Mouse (Mus musculus): Measurements from ENCODE around the gene Actn3. TPM values are rescaled to one million over a fixed set of nuclear protein-coding genes. Genes with fewer than 3 reads are reported as not detected.
A peak's percentile ranks its signal among the peaks of the same experiment; 100 is the strongest.
"Not testable (repeated sequence)": the region's sequence is repeated elsewhere in the genome, so short reads cannot be mapped to it uniquely, and the experiment has no call there.

The Actn3 gene
- total RNA-seq, 2 experiments from 2014 or later: 5,071 to 10,315 TPM

- intact Hi-C loops (cut with DNase I): no loop called here
- no peak for TF ChIP-seq CTCF (IDR thresholded peaks at IDR 0.05)
- Histone ChIP-seq H3K4me3 (no peak overlapping the region), H3K27ac (no peak overlapping the region)
- DNase-seq: no peak
Measured at GRCm38 (mm10) chr19:4891798-4892197, 14.1 kb upstream of the Actn3 start.

- DNase-seq: peak; percentile 52
- peak overlapping the region; percentile 2; the same call in 1 of the 2 replicates for H3K27ac ChIP-seq
- H3K4me3 ChIP-seq: peak overlapping the region; percentile 9; the same call in 1 of the 2 replicates
- TF ChIP-seq CTCF (IDR thresholded peaks at IDR 0.05): no peak
- intact Hi-C loops (cut with DNase I): no loop called here
Measured at GRCm38 (mm10) chr19:4889791-4890190, 12.1 kb upstream of the Actn3 start.

GRCm38 (mm10) chr19:4883961-4884360 lies 6.3 kb upstream of the Actn3 start:
- no peak overlapping the region for H3K27ac ChIP-seq
- intact Hi-C loops (cut with DNase I): no loop called here
- TF ChIP-seq CTCF (IDR thresholded peaks at IDR 0.05): no peak
- no peak for DNase-seq
- H3K4me3 ChIP-seq: no peak overlapping the region

- intact Hi-C loops (cut with DNase I): no loop called here
- Histone ChIP-seq H3K27ac (peak overlapping the region; percentile 96), H3K4me3 (peak overlapping the region; percentile 95)
- no peak for DNase-seq
- TF ChIP-seq CTCF (IDR thresholded peaks at IDR 0.05): no peak
Measured at GRCm38 (mm10) chr19:4879324-4879703, 1.6 kb upstream of the Actn3 start.

- DNase-seq: peak; percentile 96
- intact Hi-C loops (cut with DNase I): no loop called here
- H3K27ac ChIP-seq: peak within 1 kb of the TSS; percentile 96
- TF ChIP-seq CTCF (IDR thresholded peaks at IDR 0.05): no peak
- H3K4me3 ChIP-seq: peak within 1 kb of the TSS; percentile 95
Measured at GRCm38 (mm10) chr19:4878405-4879323, 955 bp upstream of the Actn3 start, which contains the start of gene Zdhhc24. Zdhhc24 (plus strand) TSS chr19:4878668.

- intact Hi-C loops (cut with DNase I): no loop called here
- H3K27ac ChIP-seq: peak overlapping the region; percentile 96
- DNase-seq: peak; percentile 89
- H3K4me3 ChIP-seq: peak overlapping the region; percentile 95
- no peak for TF ChIP-seq CTCF (IDR thresholded peaks at IDR 0.05)
Measured at GRCm38 (mm10) chr19:4876755-4877154, 954 bp downstream of the Actn3 start.

GRCm38 (mm10) chr19:4876241-4876640 lies 1.5 kb downstream of the Actn3 start:
- Histone ChIP-seq H3K27ac (peak overlapping the region; percentile 96), H3K4me3 (peak overlapping the region; percentile 95)
- TF ChIP-seq CTCF (IDR thresholded peaks at IDR 0.05): no peak
- intact Hi-C loops (cut with DNase I): no loop called here
- DNase-seq: peak; percentile 84

GRCm38 (mm10) chr19:4874613-4875012 lies 3.1 kb downstream of the Actn3 start:
- peak overlapping the region; percentile 96 for H3K27ac ChIP-seq
- intact Hi-C loops (cut with DNase I); DNase-seq: not testable (repeated sequence)
- peak overlapping the region; percentile 95 for H3K4me3 ChIP-seq

- Histone ChIP-seq H3K4me3 (no peak overlapping the region), H3K27ac (peak overlapping the region; percentile 67)
- intact Hi-C loops (cut with DNase I): no loop called here
- TF ChIP-seq CTCF (IDR thresholded peaks at IDR 0.05): no peak
- peak; percentile 77 for DNase-seq
Measured at GRCm38 (mm10) chr19:4865147-4865546, 12.6 kb downstream of the Actn3 start.

GRCm38 (mm10) chr19:4863048-4863447 lies 14.7 kb downstream of the Actn3 start:
- no peak for TF ChIP-seq CTCF (IDR thresholded peaks at IDR 0.05)
- intact Hi-C loops (cut with DNase I): no loop called here
- no peak overlapping the region for H3K4me3 ChIP-seq
- peak; percentile 28 for DNase-seq
- H3K27ac ChIP-seq: peak overlapping the region; percentile 67

GRCm38 (mm10) chr19:4859081-4859480 lies 18.6 kb downstream of the Actn3 start:
- intact Hi-C loops (cut with DNase I): loop anchor here (10.0 kb wide), 1 partner anchor 364 kb away; the partner anchor contains the start of gene 2010003K11Rik
- H3K27ac ChIP-seq: no peak overlapping the region
- TF ChIP-seq CTCF (IDR thresholded peaks at IDR 0.05): no peak
- DNase-seq: peak; percentile 30
- no peak overlapping the region for H3K4me3 ChIP-seq

- DNase-seq: no peak
- Histone ChIP-seq H3K27ac (peak overlapping the region; percentile 98), H3K4me3 (peak overlapping the region; percentile 74)
- intact Hi-C loops (cut with DNase I): loop anchor here (10.0 kb wide), 1 partner anchor 361 kb away; the partner anchor contains the start of gene 2010003K11Rik
- no peak for TF ChIP-seq CTCF (IDR thresholded peaks at IDR 0.05)
Measured at GRCm38 (mm10) chr19:4855951-4856350, 21.8 kb downstream of the Actn3 start.

- no peak for TF ChIP-seq CTCF (IDR thresholded peaks at IDR 0.05)
- Histone ChIP-seq H3K4me3 (peak overlapping the region; percentile 74), H3K27ac (peak overlapping the region; percentile 98)
- no peak for DNase-seq
- intact Hi-C loops (cut with DNase I): loop anchor here (10.0 kb wide), 1 partner anchor 361 kb away; the partner anchor contains the start of gene 2010003K11Rik
Measured at GRCm38 (mm10) chr19:4855470-4855820, 22.3 kb downstream of the Actn3 start.

Measured in gastrocnemius, adult 2 months (tissue).